In the genomic region with DNA sequence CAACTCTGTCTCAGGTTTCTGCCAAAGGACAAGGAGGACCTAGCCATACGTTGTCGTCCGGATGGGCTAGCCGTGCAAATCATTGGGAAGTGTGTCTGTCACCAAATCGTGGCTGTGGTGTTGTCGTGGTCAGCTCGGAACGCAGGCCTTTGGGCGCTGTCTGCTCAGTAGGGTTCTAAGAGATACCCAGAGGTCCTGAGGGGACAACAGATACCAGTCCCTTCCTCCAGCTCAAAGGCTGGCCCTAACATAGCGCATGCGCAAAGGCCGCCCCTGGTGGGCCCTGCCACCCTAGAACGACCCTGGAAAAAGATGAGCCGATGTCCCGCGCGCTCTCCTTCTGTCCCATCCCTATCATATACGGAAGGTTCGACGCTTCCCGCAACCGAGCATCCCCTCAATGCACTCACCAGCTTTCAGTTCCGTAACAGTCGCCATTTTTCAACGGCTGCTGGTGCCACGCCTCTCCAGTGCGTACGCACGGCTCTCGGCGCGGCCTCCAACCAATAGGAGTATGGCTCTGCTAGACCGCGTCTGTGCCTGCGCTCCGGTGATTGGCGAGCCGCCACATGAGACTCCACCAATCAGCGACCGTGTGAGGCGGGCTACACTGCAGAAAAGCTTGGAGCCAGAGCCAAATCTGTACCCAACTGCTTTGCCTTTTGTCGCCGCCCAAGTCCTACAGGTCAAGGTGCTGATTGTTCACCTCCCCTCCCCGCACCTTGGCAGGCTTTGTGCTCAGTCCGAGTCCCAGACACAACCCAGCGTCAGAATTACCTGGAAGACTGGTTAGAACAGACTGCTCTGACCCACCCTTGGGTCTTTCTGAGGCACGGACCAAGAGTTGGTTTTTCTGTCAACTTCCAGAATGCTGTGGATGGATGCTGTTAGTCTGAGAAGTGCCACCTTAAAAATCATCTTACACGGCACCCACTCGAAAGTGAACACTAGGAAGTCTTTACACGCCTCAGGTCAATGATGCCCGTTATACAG, we compare ENCODE assay signal across 8 mouse cellular contexts. TPM values are rescaled to one million over a fixed set of nuclear protein-coding genes. Genes with fewer than 3 reads are reported as not detected.
DNase-seq lines count a peak whose midpoint lies in the region; ATAC-seq lines count a peak whose summit lies in the region.

A gene (minus strand): TSS at position 522 of the 993 bp plus-strand sequence.

- H3K36me3 ChIP-seq in heart, embryonic 14.5 days (ENCODE audit: control insufficient read depth, insufficient read depth, low read length): peaks cover 15% of the 10 kb centered on the region
- peaks cover 20% of the 10 kb centered on the region for H3K36me3 ChIP-seq in liver, embryonic 13.5 days
- H3K36me3 ChIP-seq in stomach, embryonic 16.5 days (ENCODE audit: control insufficient read depth, insufficient read depth, low read length): peaks cover under 1% of the 10 kb centered on the region; the same call in 1 of the 2 replicates

- peak within 1 kb of the TSS; percentile 69 to 95 for H3K4me3 ChIP-seq in heart, embryonic 14.5 days (ENCODE audit: control insufficient read depth in 1 of 2, insufficient read depth in 1 of 2, low read depth in 1 of 2, low read length in 2 of 2)
- peak within 1 kb of the TSS; percentile 82 for H3K4me3 ChIP-seq in liver, embryonic 13.5 days (replicated peaks)
- H3K4me3 ChIP-seq in stomach, embryonic 16.5 days (replicated peaks; ENCODE audit: low read length): peak within 1 kb of the TSS; percentile 70

- DNase-seq in c-Kit-negative CD71-positive TER-119-positive erythroid progenitor cells, embryonic 14.5 days (ENCODE audit: low read depth, low spot score): peak; percentile 90
- peak; percentile 92 for DNase-seq in fibroblast of lung, adult 2 months (ENCODE audit: low read depth)
- peak; percentile 99 for DNase-seq in kidney, postnatal 14 days
- peak; percentile 93 for DNase-seq in liver, embryonic 13.5 days
- peak; percentile 92 for DNase-seq in neural tube, embryonic 10.5 days (ENCODE audit: extremely low spot score, low spot score)

- H3K27ac ChIP-seq in heart, embryonic 14.5 days (replicated peaks in 1 of 2; ENCODE audit: control insufficient read depth in 1 of 2, insufficient read depth in 1 of 2, low read depth in 2 of 2, low read length in 2 of 2): peak within 1 kb of the TSS; percentile 53 to 72; a peak in 3 of 4 replicates
- H3K27ac ChIP-seq in liver, embryonic 13.5 days: peak within 1 kb of the TSS; percentile 80
- peak within 1 kb of the TSS; percentile 74 for H3K27ac ChIP-seq in stomach, embryonic 16.5 days (ENCODE audit: low read length)

- H3K4me1 ChIP-seq in heart, embryonic 14.5 days (ENCODE audit: control insufficient read depth in 2 of 2, insufficient read depth in 2 of 2, low read length in 2 of 2): peaks cover 0 to 13% of the 10 kb centered on the region in 2 experiments; a peak in 3 of 4 replicates
- peaks cover 20% of the 10 kb centered on the region for H3K4me1 ChIP-seq in liver, embryonic 13.5 days (replicated peaks)
- peaks cover 8% of the 10 kb centered on the region; the same call in 1 of the 2 replicates for H3K4me1 ChIP-seq in stomach, embryonic 16.5 days (ENCODE audit: control insufficient read depth, insufficient read depth, low read length)

- WGBS in heart, embryonic 14.5 days: 3% methylated on average over 51 of the region's 51 CpGs
- WGBS in liver, embryonic 13.5 days (ENCODE audit: insufficient replicate concordance): 2% methylated on average over 51 of the region's 51 CpGs
- 3% methylated on average over 51 of the region's 51 CpGs for WGBS in stomach, embryonic 16.5 days

- peak within 1 kb of the TSS; percentile 85 for H3K4me2 ChIP-seq in heart, embryonic 14.5 days (ENCODE audit: low read length)
- peak within 1 kb of the TSS; percentile 77 for H3K4me2 ChIP-seq in liver, embryonic 13.5 days
- peak within 1 kb of the TSS; percentile 69 for H3K4me2 ChIP-seq in stomach, embryonic 16.5 days (ENCODE audit: low read depth, low read length)

- peaks cover 4% of the 10 kb centered on the region for H3K27me3 ChIP-seq in heart, embryonic 14.5 days (ENCODE audit: control insufficient read depth, insufficient read depth, low read length)
- H3K27me3 ChIP-seq in liver, embryonic 13.5 days: peaks cover 13% of the 10 kb centered on the region; the same call in 1 of the 2 replicates
- no peaks in the 10 kb centered on the region for H3K27me3 ChIP-seq in stomach, embryonic 16.5 days (ENCODE audit: control insufficient read depth, insufficient read depth, low read length)

- peak within 1 kb of the TSS; percentile 75 for H3K9ac ChIP-seq in heart, embryonic 14.5 days (ENCODE audit: low read length)
- peak within 1 kb of the TSS; percentile 86 for H3K9ac ChIP-seq in liver, embryonic 13.5 days
- H3K9ac ChIP-seq in stomach, embryonic 16.5 days (ENCODE audit: low read length): peak within 1 kb of the TSS; percentile 80

- H3K9me3 ChIP-seq in heart, embryonic 14.5 days (ENCODE audit: control insufficient read depth, low read length): no peaks in the 10 kb centered on the region
- no peaks in the 10 kb centered on the region for H3K9me3 ChIP-seq in liver, embryonic 13.5 days (replicated peaks)
- H3K9me3 ChIP-seq in stomach, embryonic 16.5 days (replicated peaks; ENCODE audit: control insufficient read depth, low read length): no peaks in the 10 kb centered on the region

- ATAC-seq in CD4-positive, CD25-positive, alpha-beta regulatory T cell, adult 4 months: peak; percentile 100
- ATAC-seq in heart, embryonic 14.5 days (ENCODE audit: insufficient number of reproducible peaks, insufficient read depth, low FRiP score, low read depth): peak; percentile 100
- peak; percentile 100 for ATAC-seq in liver, embryonic 13.5 days (ENCODE audit: low read depth)
- peak; percentile 100 for ATAC-seq in stomach, embryonic 16.5 days (ENCODE audit: insufficient read depth, low FRiP score)

RNA-seq across cellular contexts. Expression of the gene that starts here (rescaled TPM):
- 100 to 1,000 TPM; 103 to 131 TPM for polyA plus RNA-seq in CD4-positive, CD25-positive, alpha-beta regulatory T cell, adult 4 months (2017; shearing (Covaris generic))
- polyA plus RNA-seq in heart, embryonic 14.5 days (2014; fragmentation: Nextera tagmentation; extraction: Ambion mirVana): 123 and 131 TPM in 2 replicates
- polyA plus RNA-seq in liver, embryonic 13.5 days (2015; fragmentation: Nextera tagmentation; extraction: Ambion mirVana): 77.5 and 81.4 TPM in 2 replicates
- polyA plus RNA-seq in stomach, embryonic 16.5 days (2015; fragmentation: Nextera tagmentation; extraction: Ambion mirVana): 153 and 154 TPM in 2 replicates

Comparison
In these comparisons a context has a peak if more than half of its experiments do, and no peak if none do; other contexts are left out.
1. Peak in every context shown above with its lines: DNase-seq, ATAC-seq, H3K4me3 ChIP-seq and H3K27ac ChIP-seq.